Mouse (Mus musculus) thymus, adult 18-20 months (tissue): ENCODE measurements at regions not wholly inside any gene's neighbourhood (a gene's known extent, or its start where the extent isn't known, plus 50 kb on each side); places are given as distances from the start of the nearest gene placed in this dataset.

ENCODE experiments used
- DNase-seq, 2 experiments: peaks; one replicate each; pipeline ENCODE4 v3.0.0; 2022; ENCODE audit warnings: mixed read lengths in 2 of 2

DNA sequence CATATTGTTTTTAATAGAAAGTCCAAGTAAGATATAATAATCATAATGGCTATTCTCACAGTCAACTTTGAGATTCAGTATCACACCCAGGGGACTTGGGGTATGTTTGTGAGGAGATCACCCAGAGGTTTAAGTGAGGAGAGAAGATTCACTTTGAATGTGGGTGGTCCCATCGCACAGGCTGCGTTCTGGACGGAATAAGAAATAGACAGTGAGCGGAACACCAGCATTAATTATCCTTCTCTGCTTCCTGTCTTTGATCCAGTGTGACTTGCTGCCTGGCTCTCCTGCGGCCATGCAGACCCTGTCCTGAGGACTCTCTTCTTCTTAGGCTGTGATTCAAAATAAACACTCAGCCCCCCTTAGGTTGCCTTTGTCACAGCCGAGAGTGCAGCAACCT lies 60.6 kb upstream of the Kras start:
- DNase-seq, result no peak

DNA sequence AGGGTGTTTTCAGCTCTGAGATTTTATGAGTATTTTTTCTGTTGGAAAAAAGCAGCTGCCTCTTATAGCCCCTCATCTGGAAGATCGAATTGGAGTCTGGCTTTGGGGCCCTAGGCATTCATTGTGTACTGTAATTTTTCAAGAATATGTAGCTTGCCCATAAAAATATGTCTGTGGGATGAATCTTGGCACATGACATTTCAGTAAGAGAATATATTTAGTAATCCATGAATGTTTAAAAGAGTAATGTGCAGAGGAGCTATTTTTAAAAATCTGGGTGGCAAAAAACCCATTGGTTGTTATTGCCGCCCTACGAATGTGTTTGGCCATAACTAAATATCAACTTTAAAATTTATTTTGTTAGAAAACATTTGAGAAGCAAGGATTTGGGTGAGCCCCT lies 59.0 kb upstream of the Kras start:
- DNase-seq, result no peak

DNA sequence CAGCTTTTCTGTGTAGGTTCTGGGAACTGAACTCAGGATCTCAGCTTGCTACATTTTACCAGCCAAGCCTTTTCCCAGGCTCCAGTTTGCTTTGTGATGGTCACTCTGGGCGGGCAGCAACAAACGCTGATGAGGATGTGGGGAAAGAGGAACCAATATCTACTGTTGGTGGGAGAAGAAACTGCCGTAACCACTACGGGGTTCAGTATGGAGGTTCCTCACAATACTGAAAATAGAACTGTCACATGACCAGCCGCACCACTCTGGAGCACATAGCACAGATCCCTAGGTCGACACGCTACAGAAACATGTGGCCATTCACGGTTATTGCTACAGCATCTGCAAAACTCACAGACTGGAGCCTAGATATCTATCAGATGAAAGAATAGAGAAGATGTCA lies 57.2 kb upstream of the Kras start:
- DNase-seq, result no peak

DNA sequence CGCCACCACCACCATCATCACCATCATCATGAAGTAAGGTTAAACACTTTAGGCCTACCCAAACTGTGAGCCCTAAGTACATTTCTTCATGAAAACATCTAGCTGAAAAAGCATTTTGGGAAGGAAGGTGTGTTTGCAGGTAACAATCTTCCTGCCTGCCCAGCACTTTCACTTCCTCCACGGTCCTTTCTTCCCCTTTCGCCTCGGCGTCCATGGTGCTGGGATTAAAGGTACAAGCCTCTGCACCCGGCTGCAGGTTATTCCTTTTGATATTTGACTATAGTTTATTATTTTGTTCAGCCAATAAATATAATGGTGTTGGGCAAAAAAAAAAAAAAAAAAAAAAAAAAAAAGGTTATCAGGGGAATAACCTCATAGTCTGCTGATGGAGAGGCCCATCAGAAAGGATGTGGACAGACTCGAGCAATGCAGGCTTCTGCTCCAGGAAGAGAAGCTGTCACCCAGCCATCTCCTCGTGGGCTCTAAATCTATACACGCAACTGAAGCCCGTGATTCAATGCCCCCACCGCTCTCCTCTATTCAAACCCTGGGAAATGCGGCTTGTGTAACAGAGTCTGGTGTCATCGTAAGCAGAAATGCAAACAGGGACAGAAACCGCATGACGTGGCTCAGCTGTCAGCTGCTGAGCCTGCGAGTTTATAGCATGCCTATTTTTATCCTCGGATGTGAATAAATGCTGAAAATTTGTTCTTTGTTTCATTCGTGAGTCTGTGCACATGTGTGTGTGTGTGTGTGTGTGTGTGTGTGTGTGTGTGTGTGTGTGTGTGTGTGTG lies 56.5 kb upstream of the Kras start:
- DNase-seq, result peak; percentile 28 to 57

DNA sequence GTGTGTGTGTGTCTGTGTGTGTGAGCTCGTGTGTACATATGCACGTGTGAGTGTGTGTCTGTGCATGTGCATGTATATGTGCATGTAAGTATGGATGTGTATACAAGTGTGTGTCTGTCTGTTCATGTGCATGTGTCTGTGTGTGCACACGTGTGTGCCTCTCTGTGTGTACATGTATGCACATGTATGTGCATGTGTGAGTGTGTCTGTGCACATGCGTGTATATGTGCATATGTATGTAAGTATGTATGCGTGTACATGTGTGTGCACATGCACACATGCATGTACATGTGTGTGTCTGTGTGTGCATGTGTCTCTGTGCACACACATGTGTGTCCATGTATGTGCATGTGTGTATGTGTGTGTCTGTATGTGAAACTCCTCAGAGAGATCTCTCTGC lies 55.6 kb upstream of the Kras start:
- DNase-seq, result no peak

DNA sequence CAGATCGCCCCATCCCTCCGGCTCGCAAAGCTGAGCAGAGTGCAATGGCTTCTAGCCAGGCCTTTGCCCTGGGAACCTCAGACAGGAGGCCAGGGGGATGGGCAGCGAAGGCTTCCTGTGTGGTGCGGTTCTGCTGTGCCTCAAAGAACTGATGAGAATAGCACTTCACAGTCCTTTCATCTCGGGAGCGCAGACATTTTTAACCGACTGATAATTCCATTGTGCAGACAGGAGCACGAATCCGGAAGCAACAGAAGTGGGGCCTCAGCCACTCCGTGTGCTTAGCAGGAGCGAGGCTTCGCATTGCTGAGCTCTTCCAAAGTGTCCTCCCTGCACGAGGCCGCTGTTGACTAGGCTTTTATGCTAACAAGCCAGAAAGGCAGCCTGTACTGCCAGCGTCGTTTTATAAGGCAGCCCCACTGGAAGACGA lies 53.6 kb upstream of the Kras start:
- peak; percentile 60 to 75 for DNase-seq

DNA sequence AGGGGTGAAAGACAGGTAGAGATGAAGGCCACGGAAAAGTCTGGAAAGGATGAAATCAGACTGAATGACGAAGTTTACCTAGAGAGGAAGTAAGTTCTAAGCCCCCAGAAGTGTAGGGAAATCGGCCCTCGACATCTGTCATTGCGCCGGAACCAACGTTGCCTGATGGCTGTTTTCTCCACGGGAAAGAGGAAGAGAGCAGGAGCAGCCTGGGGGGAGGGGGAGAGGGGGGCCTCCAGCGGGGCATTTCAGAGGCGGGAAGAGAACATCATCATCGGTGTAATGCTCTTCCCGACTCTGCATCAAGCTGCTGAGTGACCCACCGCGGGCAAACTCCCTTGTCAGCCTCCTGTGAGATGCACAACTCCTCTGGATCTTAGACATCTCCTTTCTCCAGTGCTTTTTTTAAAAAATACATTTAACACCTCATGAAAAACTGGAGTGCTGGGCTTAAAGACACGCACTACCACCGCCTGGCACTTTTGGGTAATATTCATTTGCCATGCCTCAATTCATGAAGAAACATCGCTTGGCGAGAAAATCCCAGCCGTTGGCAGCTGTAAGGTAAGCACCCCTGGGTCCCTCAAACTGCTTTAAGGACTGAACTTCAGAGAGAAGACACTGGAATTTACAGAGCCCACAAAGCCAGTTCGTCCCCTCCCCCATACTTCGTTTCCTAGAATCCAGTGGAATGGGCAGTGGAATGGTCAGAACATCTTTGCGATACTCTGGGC lies 53.0 kb upstream of the Kras start:
- peak in 1 of 2 experiments; percentile 7 for DNase-seq

DNA sequence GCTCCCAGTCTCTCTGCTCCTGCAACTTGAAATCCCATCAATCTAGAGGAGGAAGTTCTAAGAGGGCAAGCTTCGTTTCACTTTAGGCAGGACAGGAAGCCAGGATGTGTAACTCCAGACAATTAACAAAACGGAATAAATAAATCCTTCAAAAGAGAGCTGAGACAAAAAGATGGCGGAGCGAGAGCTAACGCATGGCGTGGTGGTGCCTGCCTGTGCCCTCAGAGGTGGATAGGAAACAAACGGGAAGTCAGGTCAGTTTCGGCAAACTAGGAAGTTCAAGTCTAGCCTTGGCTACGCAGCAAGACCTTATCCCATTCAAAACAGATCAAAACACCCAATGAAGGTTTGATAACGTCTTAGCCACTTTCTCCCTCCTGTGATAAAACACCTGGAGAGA lies 52.1 kb upstream of the Kras start:
- DNase-seq, result no peak

DNA sequence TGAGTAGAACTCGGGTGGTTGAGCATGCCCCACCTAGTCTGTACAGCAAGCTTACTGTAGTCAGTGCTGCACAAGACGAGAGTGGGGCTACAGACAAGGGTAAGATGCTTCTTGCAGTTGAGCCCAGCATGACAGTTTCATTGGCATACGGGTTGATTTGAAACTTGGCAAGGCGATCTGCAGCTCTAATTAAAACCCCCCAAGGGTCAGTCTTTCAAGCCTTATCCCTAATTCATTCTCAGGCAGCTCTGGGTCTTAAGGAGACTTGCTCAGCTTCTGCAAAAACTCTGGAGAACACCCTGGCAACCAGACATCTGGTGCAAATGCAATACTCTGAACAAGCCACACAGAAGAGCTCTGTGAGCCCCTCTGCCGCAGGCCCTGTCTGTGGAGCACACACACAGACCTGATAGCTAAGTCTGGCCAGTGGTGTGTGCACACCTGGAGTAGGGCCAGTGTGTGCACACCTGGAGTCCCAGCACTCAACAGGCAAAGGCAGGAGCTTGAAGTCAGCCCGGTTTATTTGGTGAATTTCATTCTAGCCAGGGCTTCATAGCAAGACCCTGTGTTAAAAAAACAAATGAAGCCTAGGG lies 50.3 kb upstream of the Kras start:
- DNase-seq, result no peak
